Mouse (Mus musculus): Measurements from ENCODE around the gene Vmn1r42.
"Not testable (repeated sequence)": the region's sequence is repeated elsewhere in the genome, so short reads cannot be mapped to it uniquely, and the experiment has no call there.

Gene Vmn1r42

DNA sequence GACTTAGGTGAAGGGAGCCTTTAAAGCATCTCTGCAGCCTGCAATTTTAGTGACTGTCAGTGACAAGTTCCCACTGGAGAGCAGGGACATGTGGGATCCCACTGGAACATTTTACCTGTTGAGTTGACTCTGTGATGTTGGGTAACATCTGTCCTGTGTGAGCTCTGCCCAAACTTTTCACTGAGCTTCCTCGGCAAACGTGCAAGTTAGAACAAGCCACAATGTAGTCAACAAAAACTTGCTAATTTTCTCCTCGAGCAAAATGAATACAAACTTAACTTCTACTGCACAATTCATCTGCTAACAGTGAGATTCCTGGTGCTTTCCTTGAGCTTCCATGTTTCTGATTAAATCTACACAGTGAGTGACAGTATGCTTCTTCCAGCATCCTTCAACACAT, at the start of gene Vmn1r42, which contains the start of gene Vmn1r43:
Gene Vmn1r42, minus strand, starts transcription at position 101 of the 400 bp plus-strand sequence.
Gene Vmn1r43, minus strand, starts transcription at position 101 of the 400 bp plus-strand sequence.
- DNase-seq (ENCODE audit: low spot score): not testable (repeated sequence)

DNA sequence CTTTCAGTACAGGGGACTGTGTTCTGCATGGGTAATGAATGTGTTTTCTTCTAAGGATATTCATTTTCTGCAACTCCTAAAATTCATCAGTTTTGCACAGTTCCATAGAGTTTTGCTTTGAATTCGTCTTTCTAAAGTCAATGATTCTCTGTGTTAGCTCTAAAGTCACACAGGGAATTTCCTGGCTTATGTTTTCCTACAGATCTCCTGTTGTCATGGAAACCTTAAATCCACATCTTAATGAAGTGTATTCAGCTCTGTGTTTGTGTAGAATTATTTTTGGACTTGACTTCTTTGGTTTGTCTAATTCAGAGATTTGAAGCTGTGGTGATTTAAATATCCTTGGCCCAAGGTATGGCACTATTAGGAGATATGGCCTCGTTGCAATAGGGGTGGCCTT, 7.6 kb upstream of the Vmn1r42 start:
- DNase-seq (ENCODE audit: low spot score): no peak

DNA sequence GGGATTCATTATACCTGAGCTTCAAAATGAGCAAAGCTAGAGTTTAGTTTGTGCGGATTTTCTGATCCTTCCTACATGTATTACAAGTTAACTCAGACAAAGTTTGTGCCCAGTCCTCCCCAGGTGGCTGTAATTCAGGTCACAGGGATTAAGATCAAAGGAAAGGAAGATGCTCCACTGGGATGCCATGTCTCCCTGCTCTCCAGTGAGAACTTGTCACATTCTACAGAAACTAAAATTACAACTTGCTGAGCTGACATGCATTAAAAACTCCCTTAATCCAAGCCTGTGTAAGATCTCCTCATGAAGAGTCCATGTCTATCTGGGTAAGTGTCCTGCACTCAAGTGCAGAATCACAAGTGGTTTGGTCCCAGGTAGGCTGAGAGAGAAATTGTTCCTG, 7.1 kb upstream of the Vmn1r42 start, which contains the start of gene Vmn1r44:
Gene Vmn1r44, plus strand, starts transcription at position 301 of the 400 bp plus-strand sequence.
- DNase-seq (ENCODE audit: low spot score): no peak

DNA sequence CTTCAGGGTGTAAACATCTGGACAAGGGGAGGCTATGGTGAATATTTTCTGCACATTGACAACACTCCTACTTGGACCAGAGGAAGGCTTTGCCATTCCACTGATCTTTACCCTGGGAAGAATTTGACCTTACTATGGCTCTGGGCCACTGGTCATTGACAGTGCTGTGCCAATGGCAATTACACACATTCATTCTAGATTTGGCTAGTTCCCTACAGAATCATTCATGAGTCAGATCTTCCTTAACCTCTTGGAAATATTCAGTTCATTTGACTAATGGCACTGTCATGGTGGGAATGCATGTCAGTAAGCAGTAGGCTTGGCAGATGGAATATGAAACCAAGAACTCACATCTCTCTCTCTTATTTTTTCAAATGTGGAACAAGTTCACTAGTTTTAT, 4.7 kb upstream of the Vmn1r42 start:
- no peak for DNase-seq (ENCODE audit: low spot score)

DNA sequence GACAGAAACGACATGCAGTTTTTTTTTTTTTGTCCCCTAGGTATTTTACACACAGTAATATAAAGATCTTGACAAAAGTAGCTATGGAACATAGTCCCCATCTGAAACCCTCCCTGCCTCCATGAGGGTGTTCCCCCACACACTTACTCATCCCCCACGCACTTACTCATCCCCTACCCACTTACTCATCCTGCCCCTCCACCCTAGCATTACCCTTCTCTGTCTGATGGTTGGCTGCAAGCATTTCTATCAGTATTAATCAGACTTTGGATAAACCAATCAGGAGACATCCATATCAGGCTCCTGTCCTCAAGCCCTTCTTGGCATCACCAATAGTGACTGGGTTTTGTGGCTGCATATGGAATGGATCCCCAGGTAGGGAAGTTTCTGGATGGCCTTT, 750 bp upstream of the Vmn1r42 start:
- no peak for DNase-seq (ENCODE audit: low spot score)

DNA sequence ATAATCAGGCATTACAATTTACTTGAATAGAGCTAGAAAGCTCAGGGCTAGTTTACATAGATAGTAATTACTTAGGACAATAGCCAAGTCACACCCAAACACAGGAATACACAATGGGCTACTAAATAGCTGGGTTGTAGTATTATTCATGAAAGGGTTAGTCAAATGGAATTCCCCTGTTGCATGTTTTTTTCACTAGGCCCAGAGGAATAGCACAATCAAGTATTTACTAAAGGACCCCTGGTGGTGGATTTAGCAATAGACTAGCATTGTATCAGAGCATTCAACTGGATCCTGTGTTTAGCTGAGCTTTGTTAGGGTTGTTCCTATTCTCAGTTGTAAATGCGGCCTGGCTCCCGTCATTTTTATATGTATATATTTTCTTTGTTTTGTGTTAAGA, 8.2 kb downstream of the Vmn1r42 start:
- DNase-seq (ENCODE audit: low spot score): no peak

DNA sequence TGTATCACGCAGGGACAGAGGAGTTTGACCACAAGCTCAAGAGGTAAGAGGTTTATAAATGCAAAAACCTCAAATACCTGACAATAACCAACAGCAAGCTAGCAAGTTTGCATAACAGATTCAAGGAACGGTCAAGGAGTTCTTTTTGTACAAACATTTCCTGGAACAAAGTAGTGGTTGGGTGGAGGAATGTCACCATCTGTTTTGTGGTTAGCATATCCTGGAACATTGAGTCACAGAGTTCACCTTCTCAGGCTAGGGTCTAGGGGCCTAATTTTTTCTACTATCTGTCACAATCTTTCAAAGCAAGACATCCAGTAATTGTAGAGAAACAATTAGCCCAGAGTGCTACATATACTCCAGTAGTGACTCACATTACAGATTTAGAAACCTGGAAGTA, 8.9 kb downstream of the Vmn1r42 start:
- no peak for DNase-seq (ENCODE audit: low spot score)

DNA sequence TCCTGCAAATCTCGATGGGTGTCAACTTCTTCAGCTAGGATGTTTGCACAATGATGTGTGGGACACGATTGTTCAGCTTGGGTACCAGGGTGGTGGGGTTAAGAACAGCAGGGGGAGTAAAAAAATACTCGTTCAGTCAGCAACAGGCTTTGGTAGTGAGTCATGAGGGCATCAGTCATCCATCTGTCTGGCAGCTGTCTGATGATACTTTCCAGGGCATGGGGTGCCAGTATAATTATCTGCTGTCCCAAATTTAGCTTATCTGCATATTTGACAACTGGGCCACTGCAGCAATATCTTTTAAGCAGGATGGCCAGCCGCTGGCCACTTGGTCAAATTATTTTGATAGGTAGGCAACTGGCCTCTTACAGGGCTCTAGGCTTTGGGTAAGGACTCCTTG, 12.4 kb downstream of the Vmn1r42 start:
- no peak for DNase-seq (ENCODE audit: low spot score)

DNA sequence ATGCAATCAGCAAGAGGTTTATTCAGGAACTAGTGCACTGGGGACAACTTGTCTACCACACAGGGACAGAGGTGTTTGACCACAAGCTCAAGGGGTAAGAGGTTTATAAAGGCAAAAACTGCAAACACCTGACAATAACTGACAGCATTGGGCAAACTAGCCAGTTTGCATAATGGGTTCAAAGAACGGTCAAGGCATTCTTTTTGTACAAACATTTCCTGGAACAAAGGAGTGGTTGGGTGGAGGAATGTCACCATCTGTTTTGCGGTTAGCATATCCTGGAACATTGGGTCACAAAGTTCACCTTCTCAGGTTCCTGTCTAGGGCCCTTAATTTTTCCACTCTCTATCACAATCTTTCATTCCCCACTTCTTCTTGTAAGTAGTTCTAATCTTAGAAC, 16.4 kb downstream of the Vmn1r42 start:
- no peak for DNase-seq (ENCODE audit: low spot score)

DNA sequence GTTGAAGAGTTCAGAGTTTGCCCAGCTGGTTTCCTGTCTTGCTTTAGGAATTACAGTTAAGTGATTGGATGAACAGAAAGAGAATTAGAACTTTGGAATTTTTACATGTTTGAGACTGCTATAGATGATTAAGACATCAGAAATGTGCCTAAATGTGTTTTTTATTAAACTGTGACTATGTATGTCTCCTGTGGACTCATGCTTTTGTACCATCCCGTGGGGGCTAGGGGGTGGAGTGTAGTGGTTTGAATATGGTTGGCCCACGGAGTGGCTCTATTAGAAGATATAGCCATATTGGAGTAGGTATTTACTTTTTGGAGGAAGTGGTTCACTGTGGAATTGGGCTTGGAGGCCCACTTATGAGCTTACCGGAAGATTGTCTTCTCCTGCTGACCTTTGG, 18.7 kb downstream of the Vmn1r42 start:
- no peak for DNase-seq (ENCODE audit: low spot score)

Measured in testis, postnatal 14 days (tissue).